Mouse (Mus musculus) layer of hippocampus, postnatal 25 days (tissue): ENCODE measurements at regions not wholly inside any gene's neighbourhood (a gene's known extent, or its start where the extent isn't known, plus 50 kb on each side); places are given as distances from the start of the nearest gene placed in this dataset.

ENCODE experiments used
- DNase-seq, 2 experiments: peaks; one replicate each; pipeline ENCODE4 v3.0.0; 2022; ENCODE audit warnings: mixed read lengths in 2 of 2, low spot score in 1 of 2; ENCODE audit errors: extremely low spot score in 1 of 2

- DNase-seq = no peak
These were observed 244.1 kb upstream of the Tle3 start for GRCm38 (mm10) chr9:61128077-61128476.

- no peak for DNase-seq
These were observed 243.0 kb upstream of the Tle3 start for GRCm38 (mm10) chr9:61129186-61129585.

GRCm38 (mm10) chr9:61130877-61131276 lies 241.3 kb upstream of the Tle3 start:
- no peak for DNase-seq

GRCm38 (mm10) chr9:61135263-61135882 lies 236.8 kb upstream of the Tle3 start:
- no peak for DNase-seq

DNA sequence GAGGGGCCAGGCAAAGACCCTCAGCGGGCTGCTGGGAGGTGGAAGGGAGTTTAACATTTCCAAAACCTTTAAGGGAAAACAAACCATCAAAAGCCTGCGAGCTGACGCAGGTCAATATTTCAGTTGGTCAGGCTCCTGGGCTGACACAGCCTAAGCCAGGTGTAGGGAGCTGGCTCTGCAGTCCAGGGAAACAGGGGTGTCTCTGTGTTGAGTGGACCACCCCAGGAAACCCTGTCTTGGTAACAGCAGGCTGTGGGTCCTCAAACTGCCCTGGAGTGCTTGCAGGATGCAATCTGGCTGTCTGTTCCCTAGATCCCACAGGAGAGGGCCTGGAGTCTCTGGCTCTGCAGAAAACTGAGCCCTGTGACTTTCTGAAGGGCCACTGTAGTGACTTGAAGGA lies 236.2 kb upstream of the Tle3 start:
- no peak for DNase-seq

DNA sequence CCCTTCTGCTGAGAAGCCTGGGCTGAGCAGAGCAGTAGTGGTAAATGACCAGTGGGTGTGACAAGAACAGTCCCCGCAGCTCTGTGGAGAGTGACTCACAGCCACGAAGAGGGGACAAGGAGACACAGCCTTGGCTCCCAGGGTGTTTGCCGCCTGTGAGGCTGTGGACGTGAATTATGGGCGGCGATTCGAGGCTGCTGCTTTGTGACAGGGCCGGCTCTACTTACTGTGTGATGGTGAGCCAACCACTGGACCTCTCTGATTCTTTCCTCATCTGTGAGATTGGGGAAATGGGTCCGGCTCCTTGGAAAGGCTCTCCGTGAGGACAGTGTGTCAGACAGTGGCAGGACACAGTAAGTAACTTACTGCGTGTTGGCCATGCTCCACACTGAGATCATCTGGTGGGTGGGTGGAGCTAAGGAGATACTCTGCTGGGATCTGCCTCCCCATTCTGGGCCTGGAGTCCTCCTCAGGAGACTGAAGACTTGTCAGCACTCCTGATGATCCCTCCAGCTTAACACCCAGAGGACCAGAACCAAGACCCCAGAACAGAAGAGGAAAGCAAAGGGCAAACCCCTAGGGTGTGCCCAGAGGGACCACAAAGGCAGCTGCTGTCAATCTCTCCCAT lies 233.3 kb upstream of the Tle3 start:
- no peak for DNase-seq

GRCm38 (mm10) chr9:61143101-61143500 lies 229.1 kb upstream of the Tle3 start:
- DNase-seq = no peak

DNA sequence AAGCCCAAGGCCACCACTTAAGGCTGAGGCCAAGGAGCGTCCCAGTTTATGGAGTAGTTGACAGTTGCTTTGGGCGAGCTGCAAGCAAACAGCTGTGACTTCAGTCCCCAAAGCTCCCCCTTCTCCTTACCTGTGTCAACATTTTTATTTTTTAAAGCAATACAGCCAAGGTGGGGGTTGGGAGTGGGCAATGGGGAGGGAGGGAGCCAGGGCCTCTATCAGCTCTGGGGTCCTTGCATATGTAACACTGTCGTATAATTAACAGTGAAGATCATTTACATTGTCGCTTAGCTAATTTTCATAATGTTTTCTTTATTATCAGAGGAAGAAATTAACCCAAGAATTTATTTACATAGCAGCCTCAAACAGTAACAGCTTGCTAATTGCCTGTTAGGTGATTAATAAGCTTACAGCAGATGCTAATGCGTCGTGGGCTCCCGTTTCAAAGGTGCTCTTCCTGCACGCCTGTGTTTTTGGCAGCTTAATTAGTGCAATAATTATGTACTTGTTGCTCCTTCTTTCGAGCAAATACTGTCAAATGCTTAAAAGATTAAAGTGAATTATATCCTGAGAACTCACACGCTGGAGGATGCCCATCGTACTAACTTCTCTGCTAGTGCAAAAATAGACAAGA lies 227.4 kb upstream of the Tle3 start:
- DNase-seq = no peak

DNA sequence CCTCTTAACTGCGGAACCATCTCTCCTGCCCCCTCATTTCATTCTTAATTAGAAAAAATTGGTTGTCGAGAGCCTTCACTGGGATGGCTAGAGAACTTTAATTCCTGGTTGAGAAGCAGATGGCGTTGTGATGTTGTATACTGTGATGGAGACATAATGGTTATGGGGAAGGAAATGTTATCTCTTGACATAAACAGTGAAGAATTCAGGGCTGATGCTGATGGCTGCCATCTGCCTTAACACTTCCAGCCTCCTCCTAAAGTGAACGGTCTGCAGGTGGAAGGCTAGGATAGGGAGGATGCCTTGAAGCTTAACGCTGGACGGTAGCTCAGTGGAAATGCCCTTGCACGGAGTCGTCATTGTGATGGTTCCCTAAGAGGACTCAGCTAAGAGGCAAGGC lies 226.4 kb upstream of the Tle3 start:
- no peak for DNase-seq

DNA sequence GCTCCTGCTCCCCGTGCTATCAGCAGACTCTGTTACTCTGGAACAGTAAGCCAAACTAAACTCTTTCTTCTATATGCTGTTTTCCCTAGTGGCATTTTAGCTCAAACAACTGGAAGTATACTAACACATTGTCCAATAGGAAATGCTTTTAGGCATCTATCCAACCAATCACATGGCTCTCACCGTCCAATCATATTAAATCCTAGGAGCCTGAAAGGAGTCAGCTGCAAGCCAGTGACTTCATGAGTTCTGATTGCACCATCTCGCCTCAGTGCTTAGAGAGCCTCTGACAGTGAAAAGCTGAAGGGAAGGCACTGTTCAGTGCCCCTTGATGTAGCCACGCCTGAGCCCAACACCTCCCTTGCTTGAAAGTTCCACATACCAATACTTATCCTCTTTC lies 221.0 kb upstream of the Tle3 start:
- DNase-seq = no peak

GRCm38 (mm10) chr9:61151901-61152337 lies 220.2 kb upstream of the Tle3 start:
- no peak for DNase-seq

GRCm38 (mm10) chr9:61154721-61155120 lies 217.4 kb upstream of the Tle3 start:
- no peak for DNase-seq

GRCm38 (mm10) chr9:61155851-61156250 lies 216.3 kb upstream of the Tle3 start:
- no peak for DNase-seq

GRCm38 (mm10) chr9:61158192-61158770 lies 213.9 kb upstream of the Tle3 start:
- no peak for DNase-seq

- DNase-seq = no peak
These were observed 213.0 kb upstream of the Tle3 start for GRCm38 (mm10) chr9:61159159-61159558.

DNA sequence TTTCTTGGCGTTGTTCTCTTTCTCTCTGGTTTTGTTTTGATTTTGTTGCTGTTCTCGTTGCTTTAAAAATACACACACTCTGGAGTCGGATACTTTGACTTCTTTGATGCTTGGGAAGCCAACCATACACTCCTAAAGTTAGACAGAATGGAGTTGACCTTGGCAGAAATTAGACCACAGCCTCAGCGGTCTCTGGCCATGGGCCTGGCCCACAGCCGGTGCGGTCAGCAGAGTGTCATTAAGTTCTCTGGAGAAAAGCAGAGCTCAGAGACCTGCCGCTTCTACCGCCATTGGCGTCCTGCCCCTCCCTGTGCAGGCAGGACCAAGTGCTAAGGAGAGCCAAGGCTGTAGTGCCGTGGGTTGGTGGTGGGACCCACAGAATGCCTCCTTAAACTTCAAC lies 212.6 kb upstream of the Tle3 start:
- DNase-seq = no peak

GRCm38 (mm10) chr9:61162884-61163283 lies 209.3 kb upstream of the Tle3 start:
- no peak for DNase-seq

GRCm38 (mm10) chr9:61163671-61164288 lies 208.4 kb upstream of the Tle3 start:
- DNase-seq = no peak

DNA sequence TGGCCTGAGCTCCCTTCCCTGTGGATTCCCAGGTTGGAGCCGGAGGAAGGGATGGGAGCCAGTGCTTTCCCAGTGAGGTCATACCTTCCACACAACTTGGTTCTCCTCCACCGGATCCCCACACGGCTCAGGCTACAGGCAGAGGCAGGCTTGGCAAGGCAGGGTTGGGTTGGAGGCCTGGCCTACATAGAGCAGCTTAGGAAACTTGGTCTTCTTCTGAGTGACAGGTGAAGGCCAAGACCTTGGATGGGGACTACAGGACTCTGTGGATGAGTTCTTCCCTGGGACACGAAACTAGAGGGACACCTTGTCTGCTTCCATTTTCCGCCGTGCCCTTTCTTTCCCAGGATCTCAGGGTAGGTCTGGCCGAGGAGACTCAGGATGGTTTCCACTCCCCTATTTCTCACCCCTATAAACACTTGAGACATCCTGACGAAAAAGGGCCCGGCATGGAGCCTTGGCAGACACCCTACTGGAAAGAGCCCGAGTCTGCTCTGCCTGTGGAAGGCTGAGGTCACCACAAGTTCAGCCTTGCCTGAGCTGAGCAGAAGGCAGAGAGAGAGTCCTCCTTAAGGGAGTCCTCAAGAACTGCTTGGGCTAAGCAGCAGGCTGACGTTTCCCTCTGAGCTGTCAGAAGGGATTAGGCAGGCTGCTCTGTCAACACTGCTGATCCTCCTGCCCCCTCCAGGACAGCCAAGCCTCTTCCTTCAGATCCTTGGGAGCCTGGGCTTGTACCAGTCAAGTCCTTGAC lies 207.5 kb upstream of the Tle3 start:
- DNase-seq = no peak

- no peak for DNase-seq
These were observed 206.1 kb upstream of the Tle3 start for GRCm38 (mm10) chr9:61166115-61166514.
